Mouse (Mus musculus) kidney, postnatal 10 days (tissue): ENCODE results near the gene Pakap.

Source experiments
- DNase-seq: peaks from one replicate; pipeline ENCODE4 v3.0.0; 2021; ENCODE audit warnings: mixed read lengths

Gene Pakap

DNA sequence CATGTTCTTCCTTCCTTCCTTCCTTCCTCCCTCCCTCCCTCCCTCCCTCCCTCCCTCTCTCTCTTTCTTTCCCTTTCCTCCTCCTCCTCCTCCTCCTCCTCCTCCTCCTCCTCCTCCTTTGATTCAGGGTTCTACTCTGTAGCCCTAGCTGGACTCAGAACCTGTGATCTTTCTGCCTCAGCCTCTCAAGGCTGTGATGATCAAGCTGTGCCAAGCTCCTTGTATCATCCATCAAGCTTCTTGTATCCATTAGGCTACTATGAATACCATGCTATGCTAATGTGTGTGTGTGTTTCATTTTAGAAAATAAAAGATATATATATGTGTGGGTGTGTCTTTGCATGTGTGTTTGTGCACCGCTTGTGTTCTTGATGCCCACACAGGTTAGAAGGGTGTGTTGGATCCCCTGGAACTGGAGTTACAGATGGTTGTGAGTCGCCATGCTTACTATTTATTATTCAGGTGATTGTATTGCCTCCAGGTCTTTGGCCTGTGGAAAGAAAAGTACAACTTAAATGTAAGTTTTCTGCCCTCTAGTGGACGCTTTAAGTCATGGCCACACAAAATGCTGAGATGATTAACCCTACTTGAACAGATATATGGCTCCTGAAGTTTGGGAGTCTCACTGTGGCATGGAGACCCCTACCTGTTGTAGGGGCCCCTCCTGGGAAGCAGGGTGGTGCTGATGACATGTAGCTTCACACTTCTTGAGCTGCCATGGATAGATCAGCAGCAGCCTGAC, 359.7 kb downstream of the Pakap start:
- DNase-seq: peak; percentile 30

DNA sequence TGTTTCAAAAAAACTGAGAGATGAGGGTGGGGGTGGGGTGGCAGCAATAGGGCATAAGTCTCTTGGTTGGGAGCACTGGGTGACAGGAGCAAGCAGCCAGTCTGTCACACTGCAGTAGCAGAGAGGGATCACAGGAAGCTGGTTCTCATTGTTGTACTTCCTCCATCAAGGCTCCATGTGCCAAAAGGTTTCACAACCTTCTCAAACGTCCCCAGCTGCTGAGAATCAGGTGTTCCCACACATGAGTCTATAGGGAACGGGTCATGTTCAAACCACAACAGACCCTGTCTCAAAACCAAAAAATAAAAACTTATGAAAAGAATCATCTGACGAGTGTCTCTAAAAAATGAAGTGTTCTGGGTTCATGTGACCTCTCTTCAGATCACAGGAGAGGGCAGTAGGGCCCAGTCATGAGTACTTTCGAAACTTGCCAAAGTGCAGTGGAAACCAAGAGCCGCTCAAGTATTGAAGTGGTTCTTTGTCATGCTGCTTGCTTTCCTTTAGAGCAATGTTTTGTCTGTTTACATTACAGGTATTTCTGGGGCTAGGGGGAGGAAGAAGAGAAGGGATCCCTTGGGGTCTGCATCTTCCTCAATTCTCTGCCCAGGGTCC, 362.7 kb downstream of the Pakap start:
- DNase-seq: no peak

DNA sequence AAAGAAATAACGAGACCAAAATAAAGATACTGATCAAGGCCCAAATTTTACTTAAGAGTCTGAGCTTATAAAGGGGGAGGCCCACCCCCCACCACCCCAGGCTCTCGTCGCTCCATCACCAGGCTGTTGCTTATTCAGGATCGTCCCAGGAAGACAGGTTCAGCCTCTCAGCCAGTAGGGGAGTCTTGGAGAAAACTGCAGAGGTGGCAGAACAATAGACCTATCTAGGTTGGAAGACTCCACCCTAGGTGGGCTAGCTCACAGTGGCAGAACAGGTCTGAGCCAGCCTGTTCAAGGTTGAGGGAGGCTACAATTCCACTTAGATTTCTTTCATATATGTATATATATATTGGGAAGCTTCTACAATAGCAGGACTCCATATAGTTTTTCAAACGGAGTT, 366.2 kb downstream of the Pakap start:
- no peak for DNase-seq

GRCm38 (mm10) chr4:57937292-57937691, 369.3 kb downstream of the Pakap start:
- no peak for DNase-seq

GRCm38 (mm10) chr4:57940631-57941030, 372.7 kb downstream of the Pakap start:
- DNase-seq: no peak

DNA sequence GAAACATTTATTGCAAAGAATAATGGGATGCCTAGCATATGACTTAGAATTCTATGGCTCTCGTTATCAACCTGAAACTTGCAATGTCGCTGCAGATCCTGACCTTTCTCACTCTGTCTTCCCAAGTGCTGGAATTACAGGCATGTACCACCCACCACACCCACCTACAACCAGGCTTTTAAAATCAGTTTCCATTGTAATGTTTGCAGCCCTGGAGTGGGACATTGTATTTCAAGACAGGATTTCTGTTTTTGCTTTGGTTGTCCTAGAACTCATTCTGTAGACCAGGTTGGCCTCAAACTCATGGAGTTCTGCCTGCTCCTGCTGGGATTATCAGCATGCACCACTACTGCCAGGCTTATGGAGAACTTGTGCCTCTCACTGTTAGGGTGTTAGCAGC, 374.9 kb downstream of the Pakap start:
- DNase-seq: no peak
